Mouse (Mus musculus) left cerebral cortex, adult 8-10 months (tissue): ENCODE data around the gene Fhad1. TPM values are rescaled to one million over a fixed set of nuclear protein-coding genes. Genes with fewer than 3 reads are reported as not detected.

ENCODE experiments used
- DNase-seq, 2 experiments: peaks; one replicate each; pipeline ENCODE4 v3.0.0; 2022; ENCODE audit warnings: low spot score in 2 of 2
- total RNA-seq, 4 experiments: library from RNA; stranded (reverse); gene quantifications; 2 replicates each; pipeline ENCODE4 v1.2.4; 2022

The Fhad1 gene
- total RNA-seq, 4 experiments from 2014 or later: 6.4 to 11.9 (median 8.2) TPM

- DNase-seq: no peak
Measured at GRCm38 (mm10) chr4:141893157-141893784, 121.6 kb downstream of the Fhad1 start.

GRCm38 (mm10) chr4:141886385-141886968 is 128.4 kb downstream of the Fhad1 start:
- DNase-seq: no peak

- peak; percentile 31 to 83 for DNase-seq
Measured at GRCm38 (mm10) chr4:141885451-141885850, 129.4 kb downstream of the Fhad1 start.

GRCm38 (mm10) chr4:141882858-141883257 is 132.0 kb downstream of the Fhad1 start:
- no peak for DNase-seq

- DNase-seq: no peak
Measured at GRCm38 (mm10) chr4:141881950-141882349, 132.9 kb downstream of the Fhad1 start.

- DNase-seq: no peak
Measured at GRCm38 (mm10) chr4:141881289-141881914, 133.5 kb downstream of the Fhad1 start.

GRCm38 (mm10) chr4:141879875-141880274 is 135.0 kb downstream of the Fhad1 start:
- no peak for DNase-seq

GRCm38 (mm10) chr4:141879074-141879473 is 135.8 kb downstream of the Fhad1 start:
- DNase-seq: no peak

GRCm38 (mm10) chr4:141878621-141879020 is 136.3 kb downstream of the Fhad1 start:
- DNase-seq: no peak

GRCm38 (mm10) chr4:141875481-141876108 is 139.3 kb downstream of the Fhad1 start:
- DNase-seq: no peak

GRCm38 (mm10) chr4:141874601-141875460 is 140.1 kb downstream of the Fhad1 start, which contains the start of gene Efhd2:
Gene Efhd2, minus strand, starts transcription at chr4:141874920.
- DNase-seq: peak in 1 of 2 experiments; percentile 81

GRCm38 (mm10) chr4:141874111-141874600 is 140.7 kb downstream of the Fhad1 start:
- no peak for DNase-seq

- peak in 1 of 2 experiments; percentile 15 for DNase-seq
Measured at GRCm38 (mm10) chr4:141872977-141873376, 141.9 kb downstream of the Fhad1 start.

- peak in 1 of 2 experiments; percentile 73 for DNase-seq
Measured at GRCm38 (mm10) chr4:141871909-141872308, 143.0 kb downstream of the Fhad1 start.

- no peak for DNase-seq
Measured at GRCm38 (mm10) chr4:141871333-141871725, 143.6 kb downstream of the Fhad1 start.

- DNase-seq: no peak
Measured at GRCm38 (mm10) chr4:141870666-141871332, 144.1 kb downstream of the Fhad1 start.

- no peak for DNase-seq
Measured at GRCm38 (mm10) chr4:141869436-141870215, 145.3 kb downstream of the Fhad1 start.

GRCm38 (mm10) chr4:141868051-141868450 is 146.8 kb downstream of the Fhad1 start:
- peak in 1 of 2 experiments; percentile 23 for DNase-seq

- DNase-seq: peak in 1 of 2 experiments; percentile 65
Measured at GRCm38 (mm10) chr4:141867498-141867897, 147.4 kb downstream of the Fhad1 start.
